24 mouse cellular contexts compared by ENCODE assay signal in the genomic region with DNA sequence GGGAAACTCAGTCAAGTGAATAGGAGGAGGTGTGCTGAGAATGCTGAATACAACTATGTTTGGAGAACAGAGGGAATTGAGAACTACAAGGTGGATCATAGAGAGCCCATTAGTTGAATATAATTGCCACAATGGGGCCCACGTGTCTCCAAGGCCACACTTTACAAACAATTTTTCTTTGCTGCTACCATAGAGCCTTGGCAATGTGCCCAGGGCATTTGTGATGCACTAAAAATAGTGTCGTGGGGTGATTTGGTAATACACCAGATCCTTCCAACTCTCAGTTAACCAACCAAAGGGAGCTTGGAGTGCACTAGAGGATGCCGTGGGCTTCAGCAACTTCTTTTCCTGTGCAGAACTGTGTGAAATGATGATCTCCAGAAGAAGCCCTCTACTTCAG. TPM values are rescaled to one million over a fixed set of nuclear protein-coding genes. Genes with fewer than 3 reads are reported as not detected.
DNase-seq lines count a peak whose midpoint lies in the region; ATAC-seq and TF ChIP-seq lines count a peak whose summit lies in the region.
"Had no signal": no experiment of that assay in that cellular context is flagged by ENCODE, and none has a peak within 500 bp of the region (broad histone marks: within the 10 kb centered on the region; RNA-seq: fewer than 3 reads in every experiment).

Gene Olfr1388, plus strand, starts transcription at position 214 of the 400 bp plus-strand sequence.

- DNase-seq in embryonic facial prominence, embryonic 14.5 days (ENCODE audit: low spot score), result peak; percentile 4
- no peak for DNase-seq in embryonic facial prominence, embryonic 10.5 days (ENCODE audit: low spot score)
- peak; percentile 6 for DNase-seq in layer of hippocampus, adult 9-11 months
- no peak for DNase-seq in layer of hippocampus, postnatal 36 days
- DNase-seq in adrenal gland, postnatal 10 days, result peak; percentile 39
- DNase-seq in heart, postnatal 4 days, result peak; percentile 66
- DNase-seq in liver, postnatal 0 days, result no peak
- DNase-seq: B cell, adult 2 months; embryo, embryonic 11 days; forebrain, postnatal 0 days; kidney, postnatal 4 days; retina, postnatal 1 day; right cerebral cortex, postnatal 4 days; thymus, postnatal 36 days had no signal

- no peak for ATAC-seq in embryonic facial prominence, embryonic 14.5 days (ENCODE audit: low read depth)
- no peak for ATAC-seq in liver, postnatal 0 days
- ATAC-seq: forebrain, postnatal 0 days; hindbrain, embryonic 16.5 days; intestine, embryonic 16.5 days; lung, postnatal 0 days had no signal

- H3K27ac ChIP-seq in embryonic facial prominence, embryonic 14.5 days (replicated peaks; ENCODE audit: low read depth, low read length), result no peak within 1 kb of the TSS
- H3K27ac ChIP-seq in embryonic facial prominence, embryonic 10.5 days (replicated peaks), result no peak within 1 kb of the TSS
- H3K27ac ChIP-seq in liver, postnatal 0 days (ENCODE audit: low read depth), result no peak within 1 kb of the TSS
- H3K27ac ChIP-seq: forebrain, embryonic 10.5 days; liver, embryonic 14.5 days; midbrain, embryonic 12.5 days; stomach, postnatal 0 days had no signal

- WGBS in embryonic facial prominence, embryonic 14.5 days, result 64% methylated on average over 3 of the region's 3 CpGs
- WGBS in embryonic facial prominence, embryonic 10.5 days, result 83% methylated on average over 3 of the region's 3 CpGs
- 54% methylated on average over 3 of the region's 3 CpGs for WGBS in liver, postnatal 0 days (ENCODE audit: insufficient replicate concordance)

- H3K4me1 ChIP-seq in embryonic facial prominence, embryonic 14.5 days (ENCODE audit: control insufficient read depth, insufficient read depth, low read length), result no peaks in the 10 kb centered on the region
- no peaks in the 10 kb centered on the region for H3K4me1 ChIP-seq in embryonic facial prominence, embryonic 10.5 days
- no peaks in the 10 kb centered on the region for H3K4me1 ChIP-seq in liver, postnatal 0 days (ENCODE audit: insufficient read depth)
- H3K4me1 ChIP-seq: forebrain, embryonic 10.5 days; midbrain, embryonic 12.5 days had no signal

- H3K9me3 ChIP-seq in embryonic facial prominence, embryonic 14.5 days (ENCODE audit: control insufficient read depth, low read length), result 0 out of 2 replicates have a peak, but pooled peaks cover 6% of the 10 kb centered on the region
- H3K9me3 ChIP-seq in embryonic facial prominence, embryonic 10.5 days, result 0 out of 2 replicates have a peak, but pooled peaks cover 3% of the 10 kb centered on the region
- no peaks in the 10 kb centered on the region for H3K9me3 ChIP-seq in liver, postnatal 0 days (ENCODE audit: low read length)
- H3K9me3 ChIP-seq: forebrain, embryonic 10.5 days; midbrain, embryonic 12.5 days had no signal

- H3K4me2 ChIP-seq in embryonic facial prominence, embryonic 14.5 days (ENCODE audit: low read depth, low read length), result no peak within 1 kb of the TSS
- H3K4me2 ChIP-seq in liver, postnatal 0 days (ENCODE audit: low read depth, low read length), result no peak within 1 kb of the TSS
- H3K4me2 ChIP-seq: midbrain, embryonic 12.5 days had no signal

- H3K36me3 ChIP-seq in embryonic facial prominence, embryonic 14.5 days (ENCODE audit: control insufficient read depth, insufficient read depth, low read length), result no peaks in the 10 kb centered on the region
- no peaks in the 10 kb centered on the region for H3K36me3 ChIP-seq in embryonic facial prominence, embryonic 10.5 days (replicated peaks)
- no peaks in the 10 kb centered on the region for H3K36me3 ChIP-seq in liver, postnatal 0 days (replicated peaks; ENCODE audit: insufficient read depth, low read length)
- H3K36me3 ChIP-seq: forebrain, embryonic 10.5 days; midbrain, embryonic 12.5 days had no signal

- no peak within 1 kb of the TSS for H3K9ac ChIP-seq in embryonic facial prominence, embryonic 14.5 days (ENCODE audit: low read depth, low read length)
- no peak within 1 kb of the TSS for H3K9ac ChIP-seq in liver, postnatal 0 days (replicated peaks)
- H3K9ac ChIP-seq: forebrain, postnatal 0 days; liver, embryonic 14.5 days; midbrain, embryonic 12.5 days had no signal

- H3K4me3 ChIP-seq in embryonic facial prominence, embryonic 14.5 days (ENCODE audit: low read depth, low read length), result no peak within 1 kb of the TSS
- H3K4me3 ChIP-seq in embryonic facial prominence, embryonic 10.5 days, result no peak within 1 kb of the TSS
- no peak within 1 kb of the TSS for H3K4me3 ChIP-seq in liver, postnatal 0 days (ENCODE audit: low read depth, low read length)
- H3K4me3 ChIP-seq: forebrain, embryonic 10.5 days; midbrain, embryonic 12.5 days had no signal

- TF ChIP-seq EP300 in liver, postnatal 0 days (IDR thresholded peaks at IDR 0.05; ENCODE audit: low read depth), result no peak

- TF ChIP-seq CTCF in liver, postnatal 0 days (IDR thresholded peaks at IDR 0.05; ENCODE audit: low read depth), result no peak

- no peaks in the 10 kb centered on the region for H3K27me3 ChIP-seq in embryonic facial prominence, embryonic 14.5 days (replicated peaks; ENCODE audit: control insufficient read depth, insufficient read depth, low read length)
- no peaks in the 10 kb centered on the region for H3K27me3 ChIP-seq in embryonic facial prominence, embryonic 10.5 days (replicated peaks; ENCODE audit: low read depth, poor library complexity, severe bottlenecking)
- no peaks in the 10 kb centered on the region for H3K27me3 ChIP-seq in liver, postnatal 0 days (ENCODE audit: insufficient read depth, low read length)
- H3K27me3 ChIP-seq: midbrain, embryonic 12.5 days had no signal

RNA-seq across cellular contexts. Expression of gene Olfr1388, which starts in this region (rescaled TPM):
- polyA plus RNA-seq in embryonic facial prominence, embryonic 14.5 days (2014; fragmentation: Nextera tagmentation; extraction: Ambion mirVana), result 0.09 and 0.11 TPM in 2 replicates
- polyA plus RNA-seq in embryonic facial prominence, embryonic 10.5 days (2016; fragmentation: Nextera tagmentation; extraction: Ambion mirVana), result 0.42 and 0.57 TPM in 2 replicates
- total RNA-seq in layer of hippocampus, postnatal 36 days (2021), result under 1 TPM; 0.45 to 0.46 TPM
- under 1 TPM in 1 of 2 experiments, not detected in 1; 0.21 TPM for total RNA-seq in adrenal gland, postnatal 10 days (2021)
- total RNA-seq in heart, postnatal 4 days (2021), result not detected
- polyA plus RNA-seq in liver, postnatal 0 days (2015; fragmentation: Nextera tagmentation; extraction: Ambion mirVana), result not detected in 2 replicates
- total RNA-seq: monocyte, adult 5-6 weeks had no signal
- polyA plus RNA-seq: forebrain, postnatal 0 days; heart, postnatal 0 days; lung, postnatal 0 days; midbrain, embryonic 12.5 days; neural tube, embryonic 11.5 days; stomach, postnatal 0 days had no signal

Comparison
In these comparisons a context has a peak if more than half of its experiments do, and no peak if none do; other contexts are left out.
1. Peak in DNase-seq in embryonic facial prominence, embryonic 14.5 days; RNA of the gene not detected or under 1 TPM.
2. Peak in DNase-seq in adrenal gland, postnatal 10 days; RNA of the gene not detected or under 1 TPM.
3. Peak in DNase-seq in heart, postnatal 4 days; RNA of the gene not detected or under 1 TPM.